Mouse (Mus musculus) hindbrain, embryonic 16.5 days (tissue): ENCODE data around the gene Terb1. TPM values are rescaled to one million over a fixed set of nuclear protein-coding genes. Genes with fewer than 3 reads are reported as not detected.

ENCODE experiments used
- polyA plus RNA-seq: library from polyadenylated mRNA; unstranded; fragments of >200 nt; fragmentation: Nextera tagmentation; extraction: Ambion mirVana; gene quantifications from 2 replicates; pipeline ENCODE4 v1.2.1, GENCODE M21; 2015

Gene Terb1
- polyA plus RNA-seq, 1 experiment from 2014 or later: 0.70 TPM

Other genes starting within 250 kb of the Terb1 start
- gene Cmtm2a, start 216.7 kb downstream of the Terb1 start, polyA plus RNA-seq: not detected in 2 replicates
- not detected in 2 replicates for gene Gm45711, start 199.8 kb downstream of the Terb1 start, polyA plus RNA-seq
- gene Cmtm1, start 199.8 kb downstream of the Terb1 start, polyA plus RNA-seq: not detected in 2 replicates
- not detected in 2 replicates for gene Gm11020, start 188.3 kb downstream of the Terb1 start, polyA plus RNA-seq
- gene Cmtm2b, start 187.7 kb downstream of the Terb1 start, polyA plus RNA-seq: not detected in 2 replicates
- 44.2 and 47.2 TPM in 2 replicates for gene Cmtm3, start 170.5 kb downstream of the Terb1 start, polyA plus RNA-seq
- 3.0 TPM in 2 replicates for gene Cmtm4, start 114.1 kb downstream of the Terb1 start, polyA plus RNA-seq
- 97.9 and 112 TPM in 2 replicates for gene Dync1li2, start 66.9 kb downstream of the Terb1 start, polyA plus RNA-seq
- 104 and 108 TPM in 2 replicates for gene Nae1, start 24.7 kb upstream of the Terb1 start, polyA plus RNA-seq
- 3.5 and 4.9 TPM in 2 replicates for gene Car7, start 24.8 kb upstream of the Terb1 start, polyA plus RNA-seq
- gene Pdp2, start 81.5 kb upstream of the Terb1 start, polyA plus RNA-seq: 20.1 and 20.5 TPM in 2 replicates
- gene Cdh16, start 114.5 kb upstream of the Terb1 start, polyA plus RNA-seq: 0.21 TPM in 1 of 2 replicates, not detected in the other
- 3.0 and 4.8 TPM in 2 replicates for gene Rrad, start 121.4 kb upstream of the Terb1 start, polyA plus RNA-seq
- gene Ciao2b, start 132.1 kb upstream of the Terb1 start, polyA plus RNA-seq: 124 and 136 TPM in 2 replicates
- not detected in 2 replicates for gene Ces2a, start 224.1 kb upstream of the Terb1 start, polyA plus RNA-seq